Mouse (Mus musculus) common myeloid progenitor, adult 5-6 weeks (primary cell): ENCODE data around the gene Atoh1. TPM values are rescaled to one million over a fixed set of nuclear protein-coding genes. Genes with fewer than 3 reads are reported as not detected.

Experiments used
- ATAC-seq: replicated peaks from 2 replicates; pipeline ENCODE4 v1.8.0; 2016; ENCODE audit warnings: low read depth, mild to moderate bottlenecking, moderate TSS enrichment, inconsistent platforms; ENCODE audit not compliant: poor library complexity, severe bottlenecking
- total RNA-seq: library from RNA; stranded (forward); fragments of 200-1000, 187-1606 nt; gene quantifications from 2 replicates; pipeline ENCODE4 v1.2.3, GENCODE M21; 2017

Gene Atoh1
- total RNA-seq: not detected in 2 replicates

GRCm38 (mm10) chr6:64728499-64729198 lies at the start of gene Atoh1:
Atoh1 (plus strand) TSS chr6:64729125.
- ATAC-seq: peak; percentile 40

GRCm38 (mm10) chr6:64683974-64684373 lies 45.0 kb upstream of the Atoh1 start:
- ATAC-seq: peak; percentile 69

- ATAC-seq: peak; percentile 83
Measured at GRCm38 (mm10) chr6:64684973-64685372, 44.0 kb upstream of the Atoh1 start.

GRCm38 (mm10) chr6:64688181-64688944 lies 40.6 kb upstream of the Atoh1 start:
- no peak for ATAC-seq

- ATAC-seq: no peak
Measured at GRCm38 (mm10) chr6:64694688-64695087, 34.2 kb upstream of the Atoh1 start.

GRCm38 (mm10) chr6:64703659-64704058 lies 25.3 kb upstream of the Atoh1 start:
- no peak for ATAC-seq

GRCm38 (mm10) chr6:64727751-64728403 lies 1.0 kb upstream of the Atoh1 start:
- ATAC-seq: peak; percentile 78

- ATAC-seq: peak; percentile 24; the same call in 1 of the 2 replicates
Measured at GRCm38 (mm10) chr6:64729231-64730011, 496 bp downstream of the Atoh1 start.

- peak; percentile 12 for ATAC-seq
Measured at GRCm38 (mm10) chr6:64730030-64730429, 1.1 kb downstream of the Atoh1 start.

GRCm38 (mm10) chr6:64730506-64731020 lies 1.6 kb downstream of the Atoh1 start:
- no peak for ATAC-seq

GRCm38 (mm10) chr6:64731126-64731525 lies 2.2 kb downstream of the Atoh1 start:
- no peak for ATAC-seq

GRCm38 (mm10) chr6:64731621-64732320 lies 2.8 kb downstream of the Atoh1 start:
- ATAC-seq: no peak

- no peak for ATAC-seq
Measured at GRCm38 (mm10) chr6:64733311-64733710, 4.4 kb downstream of the Atoh1 start.

GRCm38 (mm10) chr6:64734441-64735320 lies 5.8 kb downstream of the Atoh1 start:
- peak; percentile 53 for ATAC-seq

GRCm38 (mm10) chr6:64736317-64736716 lies 7.4 kb downstream of the Atoh1 start:
- no peak for ATAC-seq

- no peak for ATAC-seq
Measured at GRCm38 (mm10) chr6:64742915-64743489, 14.1 kb downstream of the Atoh1 start.

GRCm38 (mm10) chr6:64754515-64754914 lies 25.6 kb downstream of the Atoh1 start:
- ATAC-seq: no peak

- no peak for ATAC-seq
Measured at GRCm38 (mm10) chr6:64763901-64764300, 35.0 kb downstream of the Atoh1 start.
